In genomic region chr7:4806716-4807115, GRCm38 (mm10) we compare ENCODE assay signal across 8 mouse cellular contexts. TPM values are rescaled to one million over a fixed set of nuclear protein-coding genes. Genes with fewer than 3 reads are reported as not detected.
A peak's percentile ranks its signal among the peaks of the same experiment; 100 is the strongest.
DNase-seq lines count a peak whose midpoint lies in the region; ATAC-seq lines count a peak whose summit lies in the region.

No protein-coding gene starts in this region.

- ATAC-seq in megakaryocyte-erythroid progenitor cell, adult 5-6 weeks (replicated peaks; ENCODE audit: low FRiP score, low TSS enrichment, poor library complexity, severe bottlenecking): peak; percentile 88

- DNase-seq in gastrocnemius, adult 18-20 months (ENCODE audit: low spot score): peak; percentile 31
- no peak for DNase-seq in gastrocnemius, postnatal 36 days
- DNase-seq in 416B (ENCODE audit: low read depth) (peak; percentile 80), MN1 (ENCODE audit: low spot score) (peak; percentile 71)
- peak; percentile 33 for DNase-seq in heart, postnatal 4 days
- no peak for DNase-seq in right cerebral cortex, postnatal 25 days
- DNase-seq in right cerebral cortex, postnatal 10 days (ENCODE audit: low spot score in 2 of 2): no peak

- intact Hi-C loops in gastrocnemius, postnatal 36 days (cut with DNase I): loop anchor here (5.0 kb wide), 1 partner anchor 244 kb away; no protein-coding TSS in a partner anchor

RNA-seq across cellular contexts. Expression of gene Ube2s, which starts 5.7 kb away (rescaled TPM):
- 10 to 100 TPM; 84.1 to 86.9 TPM for total RNA-seq in gastrocnemius, adult 18-20 months (2021)
- total RNA-seq in gastrocnemius, postnatal 36 days (2021): 10 to 100 TPM; 70.3 to 83.7 TPM
- 100 to 1,000 TPM; 281 to 285 TPM for total RNA-seq in heart, postnatal 4 days (2021)
- 291 and 381 TPM in 2 replicates for total RNA-seq in megakaryocyte-erythroid progenitor cell, adult 5-6 weeks (2014; fragmentation: Nextera tagmentation)
- total RNA-seq in megakaryocyte-erythroid progenitor cell, adult 5-6 weeks (2017): 146 and 204 TPM in 2 replicates

RNA-seq across cellular contexts. Expression of gene Rpl28, which starts 14.0 kb away (rescaled TPM):
- total RNA-seq in gastrocnemius, adult 18-20 months (2021): 100 to 1,000 TPM; 582 to 601 TPM
- 100 to 1,000 TPM; 431 to 514 TPM for total RNA-seq in gastrocnemius, postnatal 36 days (2021)
- 100 to 1,000 TPM; 726 to 732 TPM for total RNA-seq in heart, postnatal 4 days (2021)
- 3,204 and 3,219 TPM in 2 replicates for total RNA-seq in megakaryocyte-erythroid progenitor cell, adult 5-6 weeks (2014; fragmentation: Nextera tagmentation)
- 676 and 1,069 TPM in 2 replicates for total RNA-seq in megakaryocyte-erythroid progenitor cell, adult 5-6 weeks (2017)

RNA-seq across cellular contexts. Expression of gene Tmem238, which starts 17.3 kb away (rescaled TPM):
- 10 to 100 TPM in 1 of 2 experiments, 1 to 10 TPM in 1; 7.1 to 10.0 TPM for total RNA-seq in gastrocnemius, adult 18-20 months (2021)
- 1 to 10 TPM; 7.9 to 9.5 TPM for total RNA-seq in gastrocnemius, postnatal 36 days (2021)
- 1 to 10 TPM; 2.7 to 5.1 TPM for total RNA-seq in heart, postnatal 4 days (2021)
- total RNA-seq in megakaryocyte-erythroid progenitor cell, adult 5-6 weeks (2014; fragmentation: Nextera tagmentation): 15.1 and 17.8 TPM in 2 replicates
- total RNA-seq in megakaryocyte-erythroid progenitor cell, adult 5-6 weeks (2017): 21.3 and 26.1 TPM in 2 replicates

RNA-seq across cellular contexts. Expression of gene Tmem190, which starts 24.0 kb away (rescaled TPM):
- not detected for total RNA-seq in gastrocnemius, adult 18-20 months (2021)
- not detected for total RNA-seq in gastrocnemius, postnatal 36 days (2021)
- total RNA-seq in heart, postnatal 4 days (2021): not detected
- not detected in 2 replicates for total RNA-seq in megakaryocyte-erythroid progenitor cell, adult 5-6 weeks (2014; fragmentation: Nextera tagmentation)
- total RNA-seq in megakaryocyte-erythroid progenitor cell, adult 5-6 weeks (2017): not detected in 2 replicates

RNA-seq across cellular contexts. Expression of gene Il11, which starts 24.1 kb away (rescaled TPM):
- total RNA-seq in gastrocnemius, adult 18-20 months (2021): under 1 TPM in 1 of 2 experiments, not detected in 1; 0.14 TPM
- not detected for total RNA-seq in gastrocnemius, postnatal 36 days (2021)
- under 1 TPM in 1 of 2 experiments, not detected in 1; 0.23 TPM for total RNA-seq in heart, postnatal 4 days (2021)
- total RNA-seq in megakaryocyte-erythroid progenitor cell, adult 5-6 weeks (2014; fragmentation: Nextera tagmentation): not detected in 2 replicates
- total RNA-seq in megakaryocyte-erythroid progenitor cell, adult 5-6 weeks (2017): 0.15 TPM in 1 of 2 replicates, not detected in the other

Comparison
In these comparisons a context has a peak if more than half of its experiments do, and no peak if none do; other contexts are left out.
1. DNase-seq: peak in gastrocnemius, adult 18-20 months (single experiment), 416B (single experiment), MN1 (single experiment) and heart, postnatal 4 days (single experiment); none in gastrocnemius, postnatal 36 days (0 of 2), right cerebral cortex, postnatal 25 days (single experiment) and right cerebral cortex, postnatal 10 days (0 of 2).